Mouse (Mus musculus) MEL (cell line): Measurements from ENCODE around the gene Smad6. TPM values are rescaled to one million over a fixed set of nuclear protein-coding genes. Genes with fewer than 3 reads are reported as not detected.

ENCODE experiments used
- DNase-seq: peaks from one replicate; pipeline ENCODE4 v3.0.0; 2011; ENCODE audit warnings: low read depth, low spot score
- H3K27ac ChIP-seq: 2 replicates; pipeline ENCODE4 v1.5.1; 2012; ENCODE audit warnings: low read depth, mild to moderate bottlenecking, control low read depth, low read length, moderate library complexity; ENCODE audit not compliant: control insufficient read depth
- H3K27me3 ChIP-seq, 2 experiments: fragments of 150-350 bp in 1 of 2; sonication (generic) in 1 of 2; 2 replicates each; pipeline ENCODE4 v1.6.1; 2012; ENCODE audit warnings: low read length in 2 of 2, mild to moderate bottlenecking in 2 of 2, improper control_type of control experiment in 1 of 2, moderate library complexity in 1 of 2; ENCODE audit not compliant: insufficient read depth in 2 of 2, control insufficient read depth in 1 of 2
- H3K36me3 ChIP-seq, 2 experiments: 2 replicates each; pipeline ENCODE4 v1.6.1; 2012 to 2014; ENCODE audit warnings: low read length in 2 of 2, improper control_type of control experiment in 1 of 2, inconsistent platforms in 1 of 2, mild to moderate bottlenecking in 1 of 2; ENCODE audit not compliant: insufficient read depth in 2 of 2, control insufficient read depth in 1 of 2
- H3K4me1 ChIP-seq, 2 experiments: fragments of 150-350 bp in 1 of 2; sonication (generic) in 1 of 2; 2 replicates each; pipeline ENCODE4 v1.6.1; 2012; ENCODE audit warnings: low read length in 2 of 2, improper control_type of control experiment in 1 of 2, mild to moderate bottlenecking in 1 of 2; ENCODE audit not compliant: insufficient read depth in 2 of 2, control insufficient read depth in 1 of 2
- H3K4me3 ChIP-seq, 2 experiments: fragments of 150-350 bp in 1 of 2; sonication (generic) in 1 of 2; 2 replicates each; pipeline ENCODE4 v1.5.1; 2012; ENCODE audit warnings: low read depth in 2 of 2, low read length in 2 of 2, mild to moderate bottlenecking in 2 of 2, moderate library complexity in 2 of 2, control low read depth in 1 of 2, improper control_type of control experiment in 1 of 2; ENCODE audit not compliant: control insufficient read depth in 1 of 2, insufficient read depth in 1 of 2
- H3K79me2 ChIP-seq: 2 replicates; pipeline ENCODE4 v1.6.1; 2012; ENCODE audit warnings: mild to moderate bottlenecking, low read length, moderate library complexity; ENCODE audit not compliant: control insufficient read depth, poor library complexity, insufficient read depth
- H3K9ac ChIP-seq: 2 replicates; pipeline ENCODE4 v1.6.1; 2012; ENCODE audit warnings: low read depth, mild to moderate bottlenecking, control low read depth, low read length, moderate library complexity; ENCODE audit not compliant: control insufficient read depth, poor library complexity, severe bottlenecking
- H3K9me3 ChIP-seq: fragments of 150-350 bp; sonication (generic); replicated peaks from 2 replicates; pipeline ENCODE4 v1.6.1; 2012; ENCODE audit warnings: mild to moderate bottlenecking, low read length, improper control_type of control experiment, moderate library complexity; ENCODE audit not compliant: insufficient read depth
- BHLHE40 ChIP-seq: IDR thresholded peaks from 2 replicates; pipeline ENCODE4 v1.6.1; 2012; ENCODE audit warnings: low read depth, mild to moderate bottlenecking, inconsistent platforms, low read length, improper control_type of control experiment, borderline replicate concordance
- E2F4 ChIP-seq: IDR thresholded peaks from 2 replicates; pipeline ENCODE4 v1.6.1; 2011; ENCODE audit warnings: low read depth, low read length, improper control_type of control experiment, borderline replicate concordance
- ELF1 ChIP-seq: IDR thresholded peaks from 2 replicates; pipeline ENCODE4 v1.6.1; 2014; ENCODE audit warnings: low read depth, mild to moderate bottlenecking, inconsistent platforms, low read length, improper control_type of control experiment, moderate library complexity
- EP300 ChIP-seq, 2 experiments: IDR thresholded peaks; 2 replicates each; pipeline ENCODE4 v1.6.1; 2011; ENCODE audit warnings: improper control_type of control experiment in 2 of 2, low read length in 2 of 2, low read depth in 1 of 2, mild to moderate bottlenecking in 1 of 2
- GABPA ChIP-seq: IDR thresholded peaks from 2 replicates; pipeline ENCODE4 v1.6.1; 2012; ENCODE audit warnings: low read depth, mild to moderate bottlenecking, inconsistent platforms, low read length, improper control_type of control experiment, moderate library complexity
- HCFC1 ChIP-seq: IDR thresholded peaks from 2 replicates; pipeline ENCODE4 v1.6.1; 2012; ENCODE audit warnings: low read depth, mild to moderate bottlenecking, inconsistent platforms, low read length, improper control_type of control experiment, moderate library complexity
- JUND ChIP-seq: IDR thresholded peaks from 2 replicates; pipeline ENCODE4 v1.6.1; 2011; ENCODE audit warnings: low read depth, mild to moderate bottlenecking, improper control_type of control experiment, low read length
- KAT2A ChIP-seq: conservative IDR thresholded peaks from 2 replicates; pipeline ENCODE4 v1.6.1; 2012; ENCODE audit warnings: low read depth, low read length, improper control_type of control experiment, inconsistent platforms
- MAX ChIP-seq: IDR thresholded peaks from 2 replicates; pipeline ENCODE4 v1.6.1; 2011; ENCODE audit warnings: low read length, improper control_type of control experiment
- MEF2A ChIP-seq: IDR thresholded peaks from 2 replicates; pipeline ENCODE4 v1.6.1; 2014; ENCODE audit warnings: low read depth, mild to moderate bottlenecking, inconsistent platforms, low read length, improper control_type of control experiment; ENCODE audit not compliant: poor library complexity, insufficient replicate concordance, severe bottlenecking; ENCODE audit errors: extremely low read depth
- MXI1 ChIP-seq: IDR thresholded peaks from 2 replicates; pipeline ENCODE4 v1.6.1; 2011; ENCODE audit warnings: mild to moderate bottlenecking, low read depth, low read length, improper control_type of control experiment
- POLR2A ChIP-seq, 2 experiments: IDR thresholded peaks; 2 replicates each; pipeline ENCODE4 v1.6.1; 2011 to 2012; ENCODE audit warnings: low read length in 2 of 2, mild to moderate bottlenecking in 2 of 2, control low read depth in 1 of 2, improper control_type of control experiment in 1 of 2, low read depth in 1 of 2, moderate library complexity in 1 of 2; ENCODE audit not compliant: control insufficient read depth in 1 of 2, insufficient read depth in 1 of 2, poor library complexity in 1 of 2
- POLR2AphosphoS2 ChIP-seq: IDR thresholded peaks from 2 replicates; pipeline ENCODE4 v1.6.1; 2011; ENCODE audit warnings: low read length, improper control_type of control experiment
- RAD21 ChIP-seq: IDR thresholded peaks from 2 replicates; pipeline ENCODE4 v1.6.1; 2011; ENCODE audit warnings: mild to moderate bottlenecking, low read depth, low read length, improper control_type of control experiment
- SMC3 ChIP-seq: IDR thresholded peaks from 2 replicates; pipeline ENCODE4 v1.6.1; 2011; ENCODE audit warnings: low read depth, low read length, improper control_type of control experiment
- TBP ChIP-seq: IDR thresholded peaks from 2 replicates; pipeline ENCODE4 v1.8.0; 2011; ENCODE audit warnings: low read depth, low read length, improper control_type of control experiment
- ZKSCAN1 ChIP-seq: IDR thresholded peaks from 2 replicates; pipeline ENCODE4 v1.6.1; 2012; ENCODE audit warnings: low read depth, mild to moderate bottlenecking, inconsistent platforms, low read length, improper control_type of control experiment, moderate library complexity
- ZMIZ1 ChIP-seq: IDR thresholded peaks from 2 replicates; pipeline ENCODE4 v1.6.1; 2012; ENCODE audit warnings: low read depth, mild to moderate bottlenecking, inconsistent platforms, low read length, improper control_type of control experiment, moderate library complexity
- polyA plus RNA-seq, 2 experiments: library from polyadenylated mRNA; stranded (reverse) in 1 of 2; unstranded in 1 of 2; fragments of >175 nt in 1 of 2; fragments of >200 nt in 1 of 2; gene quantifications; 2 replicates each; pipeline versions ENCODE4 v1.2.1 to v1.2.4; 2012; ENCODE audit warnings: low replicate concordance in 2 of 2, low read depth in 1 of 2; ENCODE audit not compliant: insufficient read length in 2 of 2, insufficient read depth in 1 of 2, missing spikeins in 1 of 2
- total RNA-seq: library from RNA; depleted of rRNA; stranded (reverse); fragments of 300-350 nt; gene quantifications from 2 replicates; pipeline ENCODE4 v1.2.3, GENCODE M21; 2012

The Smad6 gene
- total and polyA plus RNA-seq, 3 experiments: 2.2 to 3.9 TPM; not detected in 1

GRCm38 (mm10) chr9:63952591-63952990 is 69.3 kb downstream of the Smad6 start:
- no peaks in the 10 kb centered on the region for H3K9me3 ChIP-seq
- DNase-seq: no peak
- no peak overlapping the region for H3K27ac ChIP-seq
- H3K9ac ChIP-seq: no peak overlapping the region
- TF ChIP-seq POLR2A (IDR thresholded peaks at IDR 0.05; ENCODE audit: control insufficient read depth in 1 of 2, insufficient read depth in 1 of 2, low read depth in 1 of 2, low read length in 2 of 2, poor library complexity in 1 of 2) (no peak), TBP (no peak), HCFC1 (no peak), KAT2A (no peak), POLR2AphosphoS2 (no peak), ZKSCAN1 (no peak), ELF1 (no peak), ZMIZ1 (no peak), MEF2A (no peak), MAX (no peak), MXI1 (no peak), RAD21 (no peak), E2F4 (no peak), GABPA (no peak), EP300 (IDR thresholded peaks at IDR 0.05; ENCODE audit: low read depth in 1 of 2, low read length in 2 of 2) (no peak), BHLHE40 (no peak)
- TF ChIP-seq, all 39 proteins: peak for 0
- H3K79me2 ChIP-seq: no peaks in the 10 kb centered on the region
- H3K4me3 ChIP-seq: no peak overlapping the region
- H3K4me1 ChIP-seq: peaks cover 0 to 5% of the 10 kb centered on the region in 2 experiments; a peak in 1 of 4 replicates
- peaks cover 0 to 3% of the 10 kb centered on the region in 2 experiments; a peak in 3 of 4 replicates for H3K36me3 ChIP-seq
- H3K27me3 ChIP-seq: no peaks in the 10 kb centered on the region

GRCm38 (mm10) chr9:63950357-63950756 is 71.5 kb downstream of the Smad6 start:
- no peaks in the 10 kb centered on the region for H3K9me3 ChIP-seq
- no peaks in the 10 kb centered on the region for H3K27me3 ChIP-seq
- H3K4me1 ChIP-seq: peaks cover 0 to 5% of the 10 kb centered on the region in 2 experiments; a peak in 1 of 4 replicates
- no peaks in the 10 kb centered on the region for H3K79me2 ChIP-seq
- no peak overlapping the region for H3K27ac ChIP-seq
- no peak overlapping the region for H3K4me3 ChIP-seq
- H3K9ac ChIP-seq: no peak overlapping the region
- H3K36me3 ChIP-seq: peaks cover 0 to 3% of the 10 kb centered on the region in 2 experiments; a peak in 3 of 4 replicates
- TF ChIP-seq GABPA (no peak), SMC3 (no peak), JUND (no peak)
- DNase-seq: no peak
